ENCODE assay signal across 14 mouse cellular contexts in genomic region chr11:31703173-31703572, GRCm38 (mm10). TPM values are rescaled to one million over a fixed set of nuclear protein-coding genes. Genes with fewer than 3 reads are reported as not detected.
DNase-seq lines count a peak whose midpoint lies in the region; ATAC-seq and TF ChIP-seq lines count a peak whose summit lies in the region.
"Had no signal": no experiment of that assay in that cellular context is flagged by ENCODE, and none has a peak within 500 bp of the region (broad histone marks: within the 10 kb centered on the region; RNA-seq: fewer than 3 reads in every experiment).

No protein-coding gene starts in this region.

- ATAC-seq in midbrain, postnatal 0 days (ENCODE audit: low FRiP score) = peak; percentile 54; the same call in 1 of the 2 replicates
- no peak for ATAC-seq in midbrain, embryonic 11.5 days (ENCODE audit: low FRiP score)
- ATAC-seq in erythroid progenitor cell, adult 5-6 weeks (replicated peaks; ENCODE audit: low FRiP score, poor library complexity, severe bottlenecking) = no peak
- ATAC-seq in intestine, embryonic 15.5 days = no peak
- ATAC-seq: liver, postnatal 0 days had no signal

- 66% methylated on average over 8 of the region's 8 CpGs for WGBS in heart, embryonic 10.5 days
- WGBS in midbrain, postnatal 0 days = 68% methylated on average over 8 of the region's 8 CpGs
- 78% methylated on average over 8 of the region's 8 CpGs for WGBS in midbrain, embryonic 11.5 days
- 70% methylated on average over 8 of the region's 8 CpGs for WGBS in intestine, embryonic 15.5 days

- H3K9ac ChIP-seq in midbrain, postnatal 0 days (replicated peaks; ENCODE audit: low read length, poor library complexity, severe bottlenecking) = no peak overlapping the region
- H3K9ac ChIP-seq in midbrain, embryonic 11.5 days (ENCODE audit: low read length) = no peak overlapping the region
- no peak overlapping the region for H3K9ac ChIP-seq in intestine, embryonic 15.5 days
- H3K9ac ChIP-seq: embryonic facial prominence, embryonic 13.5 days; hindbrain, embryonic 13.5 days; liver, postnatal 0 days had no signal

- TF ChIP-seq CTCF in midbrain, postnatal 0 days (IDR thresholded peaks at IDR 0.05) = no peak

- H3K36me3 ChIP-seq in heart, embryonic 10.5 days = no peaks in the 10 kb centered on the region
- H3K36me3 ChIP-seq in midbrain, postnatal 0 days (ENCODE audit: insufficient read depth, low read length) = no peaks in the 10 kb centered on the region
- no peaks in the 10 kb centered on the region for H3K36me3 ChIP-seq in midbrain, embryonic 11.5 days (ENCODE audit: control insufficient read depth, insufficient read depth, low read length)
- no peaks in the 10 kb centered on the region for H3K36me3 ChIP-seq in intestine, embryonic 15.5 days
- H3K36me3 ChIP-seq: embryonic facial prominence, embryonic 13.5 days; hindbrain, embryonic 13.5 days had no signal

- H3K27ac ChIP-seq in heart, embryonic 10.5 days = no peak overlapping the region
- no peak overlapping the region for H3K27ac ChIP-seq in midbrain, postnatal 0 days (ENCODE audit: low read depth, low read length)
- no peak overlapping the region for H3K27ac ChIP-seq in midbrain, embryonic 11.5 days (ENCODE audit: low read depth, low read length)
- H3K27ac ChIP-seq in intestine, embryonic 15.5 days = no peak overlapping the region
- H3K27ac ChIP-seq: embryonic facial prominence, embryonic 13.5 days; hindbrain, embryonic 13.5 days had no signal

- H3K27me3 ChIP-seq in heart, embryonic 10.5 days (ENCODE audit: insufficient read depth, poor library complexity, severe bottlenecking) = no peaks in the 10 kb centered on the region
- no peaks in the 10 kb centered on the region for H3K27me3 ChIP-seq in midbrain, postnatal 0 days (ENCODE audit: insufficient read depth, low read length)
- H3K27me3 ChIP-seq in midbrain, embryonic 11.5 days (ENCODE audit: control insufficient read depth, insufficient read depth, low read length) = no peaks in the 10 kb centered on the region
- no peaks in the 10 kb centered on the region for H3K27me3 ChIP-seq in intestine, embryonic 15.5 days (replicated peaks)
- H3K27me3 ChIP-seq: CH12.LX; embryonic facial prominence, embryonic 13.5 days; hindbrain, embryonic 13.5 days had no signal

- H3K4me3 ChIP-seq in heart, embryonic 10.5 days = no peak overlapping the region
- no peak overlapping the region for H3K4me3 ChIP-seq in midbrain, postnatal 0 days (ENCODE audit: low read depth, low read length)
- H3K4me3 ChIP-seq in midbrain, embryonic 11.5 days (ENCODE audit: low read depth, low read length) = no peak overlapping the region
- no peak overlapping the region for H3K4me3 ChIP-seq in intestine, embryonic 15.5 days (replicated peaks)
- H3K4me3 ChIP-seq: embryonic facial prominence, embryonic 13.5 days; hindbrain, embryonic 13.5 days; myocyte had no signal

- DNase-seq in heart, adult 9 months (ENCODE audit: low spot score in 2 of 2) = peak; percentile 50 to 69
- DNase-seq in heart, embryonic 10.5 days (ENCODE audit: low spot score) = no peak
- DNase-seq in midbrain, postnatal 0 days (ENCODE audit: low spot score) = peak; percentile 41
- DNase-seq in midbrain, embryonic 11.5 days (ENCODE audit: low spot score, missing footprints) = no peak
- peak; percentile 30 to 34 for DNase-seq in layer of hippocampus, postnatal 36 days
- DNase-seq in adrenal gland, postnatal 10 days = no peak
- DNase-seq: liver, postnatal 0 days; retina, postnatal 1 day had no signal

- H3K4me1 ChIP-seq in heart, embryonic 10.5 days = no peaks in the 10 kb centered on the region
- no peaks in the 10 kb centered on the region for H3K4me1 ChIP-seq in midbrain, postnatal 0 days (ENCODE audit: insufficient read depth, low read length)
- H3K4me1 ChIP-seq in midbrain, embryonic 11.5 days (ENCODE audit: control insufficient read depth, insufficient read depth, low read length) = no peaks in the 10 kb centered on the region; the same call in 1 of the 2 replicates
- H3K4me1 ChIP-seq in intestine, embryonic 15.5 days (replicated peaks) = no peaks in the 10 kb centered on the region
- H3K4me1 ChIP-seq: embryonic facial prominence, embryonic 13.5 days; hindbrain, embryonic 13.5 days had no signal

- H3K9me3 ChIP-seq in heart, embryonic 10.5 days = no peaks in the 10 kb centered on the region
- H3K9me3 ChIP-seq in midbrain, postnatal 0 days (ENCODE audit: low read length) = no peaks in the 10 kb centered on the region
- no peaks in the 10 kb centered on the region; the same call in 1 of the 2 replicates for H3K9me3 ChIP-seq in midbrain, embryonic 11.5 days (ENCODE audit: control insufficient read depth, low read length)
- no peaks in the 10 kb centered on the region for H3K9me3 ChIP-seq in intestine, embryonic 15.5 days

- no peak overlapping the region for H3K4me2 ChIP-seq in midbrain, postnatal 0 days (ENCODE audit: low read depth, low read length, poor library complexity, severe bottlenecking)
- no peak overlapping the region for H3K4me2 ChIP-seq in midbrain, embryonic 11.5 days
- H3K4me2 ChIP-seq in intestine, embryonic 15.5 days (replicated peaks) = no peak overlapping the region
- H3K4me2 ChIP-seq: embryonic facial prominence, embryonic 13.5 days; hindbrain, embryonic 13.5 days had no signal

RNA-seq across cellular contexts. Expression of gene Bod1, which starts 31.5 kb away (rescaled TPM):
- polyA plus RNA-seq in heart, embryonic 10.5 days (2016; fragmentation: Nextera tagmentation; extraction: Ambion mirVana) = 65.5 and 81.7 TPM in 2 replicates
- 91.6 and 129 TPM in 2 replicates for total RNA-seq in midbrain, postnatal 0 days (2014; rRNA removed)
- polyA plus RNA-seq in midbrain, postnatal 0 days (2015; fragmentation: Nextera tagmentation; extraction: Ambion mirVana) = 126 and 134 TPM in 2 replicates
- polyA plus RNA-seq in midbrain, embryonic 11.5 days (2014; fragmentation: Nextera tagmentation; extraction: Ambion mirVana) = 148 and 160 TPM in 2 replicates
- total RNA-seq in layer of hippocampus, postnatal 36 days (2021) = 100 to 1,000 TPM in 1 of 2 experiments, 10 to 100 TPM in 1; 96.5 to 101 TPM
- 10 to 100 TPM; 58.1 to 61.2 TPM for total RNA-seq in adrenal gland, postnatal 10 days (2021)
- total RNA-seq in erythroid progenitor cell, adult 5-6 weeks (2015; ENCODE audit: low replicate concordance) = 3.4 and 4.7 TPM in 2 replicates
- total RNA-seq in erythroid progenitor cell, adult 5-6 weeks (2017; ENCODE audit: low replicate concordance) = 0.61 and 3.1 TPM in 2 replicates
- polyA plus RNA-seq in intestine, embryonic 15.5 days (2015; fragmentation: Nextera tagmentation; extraction: Ambion mirVana) = 68.2 and 69.5 TPM in 2 replicates

Comparison
In these comparisons a context has a peak if more than half of its experiments do, and no peak if none do; other contexts are left out.
1. DNase-seq: peak in heart, adult 9 months (2 of 2), midbrain, postnatal 0 days (single experiment) and layer of hippocampus, postnatal 36 days (2 of 2); none in heart, embryonic 10.5 days (single experiment), midbrain, embryonic 11.5 days (single experiment) and adrenal gland, postnatal 10 days (single experiment).
2. RNA of gene Bod1, which starts 31.5 kb away (total RNA-seq): 96.5 to 101 TPM in layer of hippocampus, postnatal 36 days, 91.6 to 129 TPM in midbrain, postnatal 0 days and 58.1 to 61.2 TPM in adrenal gland, postnatal 10 days; 0.61 to 4.7 TPM in erythroid progenitor cell, adult 5-6 weeks; every median in the first group is over 10 times any median in the second.